ENCODE assay signal across 9 mouse cellular contexts in genomic region chr4:138455956-138456341, GRCm38 (mm10). TPM values are rescaled to one million over a fixed set of nuclear protein-coding genes. Genes with fewer than 3 reads are reported as not detected.
DNase-seq lines count a peak whose midpoint lies in the region; ATAC-seq lines count a peak whose summit lies in the region.
"Had no signal": no experiment of that assay in that cellular context is flagged by ENCODE, and none has a peak within 500 bp of the region (broad histone marks: within the 10 kb centered on the region; RNA-seq: fewer than 3 reads in every experiment).

No protein-coding gene starts in this region.

- H3K27ac ChIP-seq in forebrain, embryonic 15.5 days (replicated peaks): peak overlapping the region; percentile 87
- H3K27ac ChIP-seq in kidney, embryonic 14.5 days (ENCODE audit: low read depth, low read length): peak overlapping the region; percentile 3; the same call in 1 of the 2 replicates
- no peak overlapping the region for H3K27ac ChIP-seq in stomach, embryonic 15.5 days

- 2% methylated on average over 17 of the region's 17 CpGs for WGBS in forebrain, embryonic 15.5 days
- under 1% methylated on average over 16 of the region's 17 CpGs for WGBS in kidney, embryonic 14.5 days
- 2% methylated on average over 17 of the region's 17 CpGs for WGBS in stomach, embryonic 15.5 days

- peak overlapping the region; percentile 85 for H3K9ac ChIP-seq in forebrain, embryonic 15.5 days (replicated peaks)
- peak overlapping the region; percentile 92 for H3K9ac ChIP-seq in kidney, embryonic 14.5 days (ENCODE audit: low read depth, low read length)
- peak overlapping the region; percentile 92; the same call in 1 of the 2 replicates for H3K9ac ChIP-seq in stomach, embryonic 15.5 days

- peak overlapping the region; percentile 81 for H3K4me3 ChIP-seq in forebrain, embryonic 15.5 days
- peak overlapping the region; percentile 85 for H3K4me3 ChIP-seq in kidney, embryonic 14.5 days (ENCODE audit: low read length)
- H3K4me3 ChIP-seq in stomach, embryonic 15.5 days (replicated peaks): peak overlapping the region; percentile 87

- DNase-seq in heart, adult 11 months: peak; percentile 92
- DNase-seq in heart, adult 8-10 months (ENCODE audit: low spot score): no peak
- peak; percentile 48 for DNase-seq in adrenal gland, postnatal 10 days
- peak; percentile 41 for DNase-seq in lung, postnatal 36 days
- DNase-seq in right cerebral cortex, postnatal 36 days (ENCODE audit: low spot score in 2 of 2): no peak

- H3K27me3 ChIP-seq in forebrain, embryonic 15.5 days: peaks cover 10% of the 10 kb centered on the region; the same call in 1 of the 2 replicates
- no peaks in the 10 kb centered on the region; the same call in 1 of the 2 replicates for H3K27me3 ChIP-seq in kidney, embryonic 14.5 days (ENCODE audit: control insufficient read depth, insufficient read depth, low read length)
- no peaks in the 10 kb centered on the region for H3K27me3 ChIP-seq in stomach, embryonic 15.5 days (replicated peaks)

- ATAC-seq in forebrain, embryonic 15.5 days (replicated peaks): no peak
- ATAC-seq in kidney, embryonic 14.5 days (ENCODE audit: low FRiP score, low TSS enrichment): no peak
- ATAC-seq in stomach, embryonic 15.5 days (ENCODE audit: insufficient read depth, low FRiP score, low read depth): no peak

- H3K4me2 ChIP-seq in forebrain, embryonic 15.5 days (replicated peaks): peak overlapping the region; percentile 89
- H3K4me2 ChIP-seq in kidney, embryonic 14.5 days (replicated peaks; ENCODE audit: low read depth, low read length): peak overlapping the region; percentile 58
- H3K4me2 ChIP-seq in stomach, embryonic 15.5 days: peak overlapping the region; percentile 90

- H3K4me1 ChIP-seq in forebrain, embryonic 15.5 days: peaks cover 43% of the 10 kb centered on the region
- peaks cover 53% of the 10 kb centered on the region for H3K4me1 ChIP-seq in kidney, embryonic 14.5 days (ENCODE audit: control insufficient read depth, insufficient read depth, low read length)
- H3K4me1 ChIP-seq in stomach, embryonic 15.5 days: peaks cover 33% of the 10 kb centered on the region

- H3K9me3 ChIP-seq in forebrain, embryonic 15.5 days: no peaks in the 10 kb centered on the region
- H3K9me3 ChIP-seq in kidney, embryonic 14.5 days (ENCODE audit: control insufficient read depth, low read length): no peaks in the 10 kb centered on the region
- H3K9me3 ChIP-seq in stomach, embryonic 15.5 days: no peaks in the 10 kb centered on the region

- no peaks in the 10 kb centered on the region for H3K36me3 ChIP-seq in forebrain, embryonic 15.5 days
- H3K36me3 ChIP-seq in kidney, embryonic 14.5 days (ENCODE audit: control insufficient read depth, insufficient read depth, low read length): no peaks in the 10 kb centered on the region
- H3K36me3 ChIP-seq in stomach, embryonic 15.5 days: no peaks in the 10 kb centered on the region
- H3K36me3 ChIP-seq: G1E had no signal

RNA-seq across cellular contexts. Expression of gene Camk2n1, which starts 1.8 kb away (rescaled TPM):
- 10 to 100 TPM; 10.8 to 12.7 (median 11.1) TPM for total RNA-seq in heart, adult 8-10 months (2022)
- 10 to 100 TPM; 17.3 to 22.9 TPM for total RNA-seq in adrenal gland, postnatal 10 days (2021)
- 9.7 and 10.7 TPM in 2 replicates for polyA plus RNA-seq in forebrain, embryonic 15.5 days (2015; fragmentation: Nextera tagmentation; extraction: Ambion mirVana)
- 7.4 and 10.1 TPM in 2 replicates for polyA plus RNA-seq in kidney, embryonic 14.5 days (2014; fragmentation: Nextera tagmentation; extraction: Ambion mirVana)
- 5.0 and 5.2 TPM in 2 replicates for polyA plus RNA-seq in stomach, embryonic 15.5 days (2015; fragmentation: Nextera tagmentation; extraction: Ambion mirVana)

RNA-seq across cellular contexts. Expression of gene Mul1, which starts 21.5 kb away (rescaled TPM):
- total RNA-seq in heart, adult 8-10 months (2022): 10 to 100 TPM; 72.0 to 84.5 (median 75.5) TPM
- total RNA-seq in adrenal gland, postnatal 10 days (2021): 10 to 100 TPM; 54.7 to 56.9 TPM
- polyA plus RNA-seq in forebrain, embryonic 15.5 days (2015; fragmentation: Nextera tagmentation; extraction: Ambion mirVana): 18.5 and 19.0 TPM in 2 replicates
- 16.7 and 16.9 TPM in 2 replicates for polyA plus RNA-seq in kidney, embryonic 14.5 days (2014; fragmentation: Nextera tagmentation; extraction: Ambion mirVana)
- 15.7 and 18.6 TPM in 2 replicates for polyA plus RNA-seq in stomach, embryonic 15.5 days (2015; fragmentation: Nextera tagmentation; extraction: Ambion mirVana)

RNA-seq across cellular contexts. Expression of gene Fam43b, which starts 59.6 kb away (rescaled TPM):
- not detected for total RNA-seq in heart, adult 8-10 months (2022)
- total RNA-seq in adrenal gland, postnatal 10 days (2021): 1 to 10 TPM; 1.8 to 2.0 TPM
- 4.7 and 7.2 TPM in 2 replicates for polyA plus RNA-seq in forebrain, embryonic 15.5 days (2015; fragmentation: Nextera tagmentation; extraction: Ambion mirVana)
- not detected in 2 replicates for polyA plus RNA-seq in kidney, embryonic 14.5 days (2014; fragmentation: Nextera tagmentation; extraction: Ambion mirVana)
- polyA plus RNA-seq in stomach, embryonic 15.5 days (2015; fragmentation: Nextera tagmentation; extraction: Ambion mirVana): 0.31 TPM in 1 of 2 replicates, not detected in the other
- polyA plus RNA-seq: G1E had no signal

Comparison
In these comparisons a context has a peak if more than half of its experiments do, and no peak if none do; other contexts are left out.
1. DNase-seq: peak in heart, adult 11 months (single experiment), adrenal gland, postnatal 10 days (single experiment) and lung, postnatal 36 days (single experiment); none in heart, adult 8-10 months (single experiment) and right cerebral cortex, postnatal 36 days (0 of 2).
2. Peak in every context shown above with its lines, with median percentiles within 50 percentile points of each other: H3K4me2 ChIP-seq, H3K4me3 ChIP-seq and H3K9ac ChIP-seq.